Mouse (Mus musculus) CH12.LX (cell line): Measurements from ENCODE around the gene Fgfr2. TPM values are rescaled to one million over a fixed set of nuclear protein-coding genes. Genes with fewer than 3 reads are reported as not detected.

ENCODE experiments used
- DNase-seq: peaks from one replicate; pipeline ENCODE4 v3.0.0-alpha.2; 2013; ENCODE audit errors: extremely low read depth
- H3K27ac ChIP-seq: 2 replicates; pipeline ENCODE4 v1.5.1; 2012; ENCODE audit warnings: low read depth, mild to moderate bottlenecking, control low read depth, moderate library complexity; ENCODE audit not compliant: insufficient read depth
- H3K27me3 ChIP-seq: replicated peaks from 2 replicates; pipeline ENCODE3; 2012; ENCODE audit warnings: inconsistent platforms
- H3K36me3 ChIP-seq, 2 experiments: replicated peaks in 1 of 2; 2 replicates each; pipeline versions ENCODE3 to v1.6.1; 2012; ENCODE audit warnings: inconsistent platforms in 1 of 2, low read length in 1 of 2, mild to moderate bottlenecking in 1 of 2, mixed read lengths in 1 of 2, moderate library complexity in 1 of 2; ENCODE audit not compliant: control insufficient read depth in 1 of 2, insufficient read depth in 1 of 2
- H3K4me1 ChIP-seq, 2 experiments: 2 replicates each; pipeline ENCODE4 v1.6.1; 2012; ENCODE audit warnings: inconsistent platforms in 1 of 2, moderate library complexity in 1 of 2; ENCODE audit not compliant: insufficient read depth in 2 of 2, control insufficient read depth in 1 of 2
- H3K4me2 ChIP-seq: 2 replicates; pipeline ENCODE4 v1.6.1; 2012; ENCODE audit warnings: low read depth, mild to moderate bottlenecking, control low read depth; ENCODE audit not compliant: poor library complexity, insufficient read depth, severe bottlenecking
- H3K4me3 ChIP-seq, 3 experiments: fragments of 150-350 bp in 1 of 3; sonication (generic) in 1 of 3; replicated peaks in 1 of 3; 2 replicates each; pipeline versions ENCODE3 to v1.5.1; 2011 to 2012; ENCODE audit warnings: low read depth in 2 of 3, low read length in 2 of 3, mild to moderate bottlenecking in 2 of 3, moderate library complexity in 2 of 3, control low read depth in 1 of 3, improper control_type of control experiment in 1 of 3, inconsistent platforms in 1 of 3, mixed read lengths in 1 of 3; ENCODE audit not compliant: poor library complexity in 1 of 3
- H3K79me2 ChIP-seq: replicated peaks from 2 replicates; pipeline ENCODE4 v1.6.1; 2012; ENCODE audit warnings: mild to moderate bottlenecking, moderate library complexity; ENCODE audit not compliant: control insufficient read depth, poor library complexity, insufficient read depth, severe bottlenecking; ENCODE audit errors: extremely low read depth
- H3K9ac ChIP-seq: 2 replicates; pipeline ENCODE4 v1.6.1; 2012; ENCODE audit warnings: low read depth, mild to moderate bottlenecking, control low read depth, moderate library complexity; ENCODE audit not compliant: insufficient read depth
- H3K9me3 ChIP-seq: replicated peaks from 2 replicates; pipeline ENCODE3; 2012; ENCODE audit warnings: low read length, inconsistent platforms, mixed read lengths
- BHLHE40 ChIP-seq: IDR thresholded peaks from 2 replicates; pipeline ENCODE4 v1.6.1; 2011; ENCODE audit warnings: mild to moderate bottlenecking, low read depth, low read length, improper control_type of control experiment
- E2F4 ChIP-seq: IDR thresholded peaks from 2 replicates; pipeline ENCODE4 v1.6.1; 2011; ENCODE audit warnings: low read depth, low read length, improper control_type of control experiment; ENCODE audit not compliant: insufficient replicate concordance
- EP300 ChIP-seq: IDR thresholded peaks from 2 replicates; pipeline ENCODE4 v1.6.1; 2011; ENCODE audit warnings: low read length, improper control_type of control experiment
- ETS1 ChIP-seq: conservative IDR thresholded peaks from 2 replicates; pipeline ENCODE4 v1.6.1; 2012; ENCODE audit warnings: low read depth, mild to moderate bottlenecking, inconsistent platforms, low read length, improper control_type of control experiment, moderate library complexity
- HCFC1 ChIP-seq: IDR thresholded peaks from 2 replicates; pipeline ENCODE4 v1.6.1; 2012; ENCODE audit warnings: low read depth, mild to moderate bottlenecking, inconsistent platforms, low read length, improper control_type of control experiment
- JUND ChIP-seq: conservative IDR thresholded peaks from 2 replicates; pipeline ENCODE4 v1.6.1; 2011; ENCODE audit warnings: low read depth, low read length, improper control_type of control experiment
- KAT2A ChIP-seq: IDR thresholded peaks from 2 replicates; pipeline ENCODE4 v1.6.1; 2012; ENCODE audit warnings: low read length, improper control_type of control experiment, inconsistent platforms; ENCODE audit not compliant: insufficient replicate concordance
- MAFK ChIP-seq: IDR thresholded peaks from 2 replicates; pipeline ENCODE4 v1.6.1; 2011; ENCODE audit warnings: low read length, improper control_type of control experiment; ENCODE audit not compliant: insufficient replicate concordance
- MAZ ChIP-seq: IDR thresholded peaks from 2 replicates; pipeline ENCODE4 v1.6.1; 2012; ENCODE audit warnings: low read depth, mild to moderate bottlenecking, inconsistent platforms, low read length, improper control_type of control experiment, moderate library complexity
- MEF2A ChIP-seq: IDR thresholded peaks from 2 replicates; pipeline ENCODE4 v1.6.1; 2014; ENCODE audit warnings: low read depth, mild to moderate bottlenecking, inconsistent platforms, low read length, improper control_type of control experiment, borderline replicate concordance
- MYC ChIP-seq: IDR thresholded peaks from 2 replicates; pipeline ENCODE4 v1.6.1; 2011; ENCODE audit warnings: low read depth, mild to moderate bottlenecking, improper control_type of control experiment, low read length
- PAX5 ChIP-seq: IDR thresholded peaks from 2 replicates; pipeline ENCODE4 v1.6.1; 2012; ENCODE audit warnings: low read length, inconsistent platforms, mixed read lengths
- POLR2AphosphoS2 ChIP-seq: IDR thresholded peaks from 2 replicates; pipeline ENCODE4 v1.6.1; 2011; ENCODE audit warnings: low read depth, low read length, improper control_type of control experiment
- RAD21 ChIP-seq: IDR thresholded peaks from 2 replicates; pipeline ENCODE4 v1.6.1; 2011; ENCODE audit warnings: low read depth, mild to moderate bottlenecking, low read length, improper control_type of control experiment, moderate library complexity
- SIN3A ChIP-seq: IDR thresholded peaks from 2 replicates; pipeline ENCODE4 v1.6.1; 2012; ENCODE audit warnings: low read length, improper control_type of control experiment, inconsistent platforms
- SMC3 ChIP-seq: IDR thresholded peaks from 2 replicates; pipeline ENCODE4 v1.6.1; 2011; ENCODE audit warnings: low read depth, low read length, improper control_type of control experiment
- TCF12 ChIP-seq: IDR thresholded peaks from 2 replicates; pipeline ENCODE4 v1.6.1; 2014; ENCODE audit warnings: low read depth, mild to moderate bottlenecking, inconsistent platforms, low read length, improper control_type of control experiment
- UBTF ChIP-seq: IDR thresholded peaks from 2 replicates; pipeline ENCODE4 v1.6.1; 2012; ENCODE audit warnings: low read depth, mild to moderate bottlenecking, inconsistent platforms, low read length, improper control_type of control experiment, moderate library complexity
- ZC3H11A ChIP-seq: IDR thresholded peaks from 2 replicates; pipeline ENCODE4 v1.6.1; 2012; ENCODE audit warnings: low read depth, mild to moderate bottlenecking, inconsistent platforms, low read length, improper control_type of control experiment
- ZKSCAN1 ChIP-seq: IDR thresholded peaks from 2 replicates; pipeline ENCODE4 v1.6.1; 2012; ENCODE audit warnings: low read depth, inconsistent platforms, low read length, improper control_type of control experiment, borderline replicate concordance
- ZMIZ1 ChIP-seq: IDR thresholded peaks from 2 replicates; pipeline ENCODE4 v1.6.1; 2012; ENCODE audit warnings: low read depth, mild to moderate bottlenecking, inconsistent platforms, low read length, improper control_type of control experiment
- ZNF384 ChIP-seq: IDR thresholded peaks from 2 replicates; pipeline ENCODE4 v1.6.1; 2012; ENCODE audit warnings: low read depth, low read length, improper control_type of control experiment, inconsistent platforms
- dilution Hi-C: fragments of 300-500 bp; cut with MboI; formaldehyde crosslinking; loops from 2 replicates; pipeline ENCODE4 v1.14.3; 2020; ENCODE audit warnings: low sequenced_read_pairs; ENCODE audit not compliant: extremely low pct_unique_long_range_greater_than_20kb, extremely low pct_ligation_motif_present
- in situ Hi-C: fragments of 300-500 bp; cut with MboI; formaldehyde crosslinking; loops from 3 replicates; pipeline ENCODE4 v1.14.3; 2019; ENCODE audit warnings: low sequenced_read_pairs, low pct_ligation_motif_present, low pct_unique_long_range_greater_than_20kb, mixed read lengths
- polyA plus RNA-seq: library from polyadenylated mRNA; unstranded; fragments of >175 nt; gene quantifications from 2 replicates; pipeline ENCODE4 v1.2.1, GENCODE M21; 2012; ENCODE audit warnings: low read depth; ENCODE audit not compliant: insufficient read length
- total RNA-seq, 2 experiments: library from RNA; depleted of rRNA; stranded (reverse); fragments of 300-350 nt in 1 of 2; fragments of >200 nt in 1 of 2; gene quantifications; 2 replicates each; pipeline ENCODE4 v1.2.3; 2012 to 2014

Gene Fgfr2
- total and polyA plus RNA-seq, 3 experiments: not detected

DNA sequence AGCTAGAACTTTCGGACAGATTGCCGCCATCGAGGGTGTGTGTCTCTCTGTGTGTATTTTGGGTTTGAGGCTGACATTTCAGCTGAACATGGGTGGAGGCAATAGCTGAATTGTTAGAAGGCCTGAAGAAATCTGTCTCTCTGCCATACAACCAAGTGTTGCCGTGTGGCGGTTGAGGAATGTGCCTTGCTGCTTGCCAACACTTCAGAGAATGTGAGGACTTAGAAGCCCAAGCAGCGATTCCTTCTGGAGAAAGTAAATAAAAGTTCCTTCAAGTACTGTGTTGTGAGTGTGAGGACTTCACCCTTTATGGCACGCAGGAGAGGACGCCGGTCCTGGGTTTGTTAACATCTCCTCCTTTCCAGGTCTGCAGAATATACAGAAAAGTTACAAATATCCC lies 2482.5 kb downstream of the Fgfr2 start:
- Histone ChIP-seq H3K79me2 (no peaks in the 10 kb centered on the region), H3K9ac (no peak overlapping the region), H3K4me2 (no peak overlapping the region), H3K4me1 (no peaks in the 10 kb centered on the region; a peak in 1 of 4 replicates), H3K27me3 (peaks cover 94% of the 10 kb centered on the region), H3K4me3 (no peak overlapping the region), H3K27ac (no peak overlapping the region), H3K36me3 (no peaks in the 10 kb centered on the region), H3K9me3 (no peaks in the 10 kb centered on the region)
- in situ Hi-C loops: no loop called here
- dilution Hi-C loops: no loop called here
- no peak for DNase-seq
- TF ChIP-seq KAT2A: no peak
- TF ChIP-seq ZMIZ1: no peak
- no peak for TF ChIP-seq SIN3A
- TF ChIP-seq MEF2A: no peak
- no peak for TF ChIP-seq EP300
- no peak for TF ChIP-seq ZNF384
- TF ChIP-seq PAX5: no peak
- TF ChIP-seq JUND: no peak
- TF ChIP-seq HCFC1: no peak
- no peak for TF ChIP-seq POLR2AphosphoS2
- no peak for TF ChIP-seq BHLHE40
- no peak for TF ChIP-seq RAD21

DNA sequence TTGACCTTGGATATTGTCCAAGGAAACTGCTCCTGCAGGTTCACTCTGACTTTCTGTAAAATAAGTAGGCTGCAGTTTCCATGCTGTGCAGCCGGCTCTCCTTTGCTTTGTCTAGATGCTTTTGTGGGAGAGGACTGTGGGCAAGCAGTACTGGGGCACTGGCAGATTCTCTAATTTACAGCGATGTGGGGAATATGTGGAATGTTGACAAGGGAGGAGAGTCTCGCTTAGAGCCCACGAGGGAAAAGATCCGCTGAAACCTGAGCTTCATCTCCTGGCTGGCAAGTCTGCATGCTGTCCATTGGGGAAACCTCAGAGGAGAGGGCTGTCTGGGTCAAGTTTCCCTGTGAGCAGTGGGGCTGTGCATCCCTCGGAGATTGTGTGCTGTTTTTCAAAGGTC lies 2485.3 kb downstream of the Fgfr2 start:
- Histone ChIP-seq H3K27ac (no peak overlapping the region), H3K79me2 (no peaks in the 10 kb centered on the region), H3K36me3 (no peaks in the 10 kb centered on the region), H3K9ac (no peak overlapping the region), H3K4me3 (no peak overlapping the region), H3K4me1 (no peaks in the 10 kb centered on the region), H3K4me2 (no peak overlapping the region), H3K27me3 (peaks cover 89% of the 10 kb centered on the region), H3K9me3 (no peaks in the 10 kb centered on the region)
- in situ Hi-C loops (no loop called here), dilution Hi-C loops (no loop called here)
- no peak for DNase-seq
- no peak for TF ChIP-seq MEF2A
- no peak for TF ChIP-seq ZKSCAN1
- TF ChIP-seq TCF12: no peak
- TF ChIP-seq MYC: no peak
- no peak for TF ChIP-seq MAZ
- TF ChIP-seq JUND: no peak
- no peak for TF ChIP-seq SMC3
- no peak for TF ChIP-seq UBTF
- TF ChIP-seq E2F4: no peak
- TF ChIP-seq ETS1: no peak
- TF ChIP-seq ZC3H11A: no peak
- no peak for TF ChIP-seq MAFK
